Mouse (Mus musculus): Measurements from ENCODE around the gene Setx. TPM values are rescaled to one million over a fixed set of nuclear protein-coding genes. Genes with fewer than 3 reads are reported as not detected.

The Setx gene
- polyA plus RNA-seq, 1 experiment from 2014 or later: 3.3 TPM

DNA sequence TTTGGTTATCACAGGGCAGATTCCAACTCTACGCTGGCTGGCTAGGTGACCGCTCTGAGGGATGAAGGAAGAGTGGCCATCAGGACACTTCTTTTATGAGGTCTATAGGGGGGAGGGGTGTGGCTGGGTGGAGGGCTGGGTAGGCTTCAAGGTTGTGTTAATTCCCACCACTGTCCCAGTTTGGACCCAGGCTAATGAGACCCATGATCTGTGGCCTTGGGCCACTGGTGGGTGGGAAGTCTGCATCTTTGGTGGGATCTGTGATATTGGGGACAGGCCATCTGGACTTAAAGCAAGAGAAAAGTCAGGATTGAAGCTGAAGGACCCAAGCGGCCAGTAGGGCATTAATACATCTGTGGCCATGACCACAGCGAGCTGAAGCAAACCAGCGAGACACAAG is 94.8 kb downstream of the Setx start:
- no peak overlapping the region for H3K27ac ChIP-seq (replicated peaks)
- H3K36me3 ChIP-seq (replicated peaks): no peaks in the 10 kb centered on the region
- ATAC-seq (ENCODE audit: insufficient read depth): no peak
- H3K27me3 ChIP-seq: no peaks in the 10 kb centered on the region
- H3K4me3 ChIP-seq (replicated peaks): no peak overlapping the region
- whole genome bisulfite sequencing (ENCODE audit: insufficient replicate concordance): 75% methylated on average over 5 of the region's 5 CpGs
- no peak overlapping the region for H3K9ac ChIP-seq
- H3K4me2 ChIP-seq: no peak overlapping the region
- H3K4me1 ChIP-seq (replicated peaks): no peaks in the 10 kb centered on the region
- no peaks in the 10 kb centered on the region for H3K9me3 ChIP-seq (replicated peaks)

DNA sequence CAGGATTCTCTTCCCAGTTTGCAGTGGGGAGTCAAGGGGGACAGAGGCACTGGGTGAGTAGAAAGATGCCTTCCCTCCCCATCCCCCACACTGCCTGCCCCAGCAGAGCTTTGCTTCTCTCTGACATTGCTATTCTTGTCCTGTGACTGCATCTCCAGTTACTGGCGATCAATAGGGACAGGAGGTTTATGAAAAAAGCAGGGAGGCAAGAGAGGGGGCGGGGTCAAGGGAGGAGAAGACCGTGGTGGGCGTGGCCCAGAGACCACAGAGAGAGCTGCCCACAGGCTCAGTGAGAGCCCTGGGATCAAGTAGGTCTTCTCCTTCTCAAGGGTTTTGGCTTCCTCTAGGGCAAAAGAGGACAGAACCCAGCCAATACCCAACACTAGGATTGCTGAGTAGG is 98.3 kb downstream of the Setx start:
- 2% methylated on average over 4 of the region's 4 CpGs for WGBS (ENCODE audit: insufficient replicate concordance)
- Histone ChIP-seq H3K27ac (replicated peaks) (no peak overlapping the region), H3K9me3 (replicated peaks) (no peaks in the 10 kb centered on the region), H3K9ac (no peak overlapping the region), H3K4me2 (no peak overlapping the region), H3K4me3 (replicated peaks) (no peak overlapping the region), H3K4me1 (replicated peaks) (no peaks in the 10 kb centered on the region), H3K36me3 (replicated peaks) (no peaks in the 10 kb centered on the region), H3K27me3 (no peaks in the 10 kb centered on the region)
- no peak for ATAC-seq (ENCODE audit: insufficient read depth)

DNA sequence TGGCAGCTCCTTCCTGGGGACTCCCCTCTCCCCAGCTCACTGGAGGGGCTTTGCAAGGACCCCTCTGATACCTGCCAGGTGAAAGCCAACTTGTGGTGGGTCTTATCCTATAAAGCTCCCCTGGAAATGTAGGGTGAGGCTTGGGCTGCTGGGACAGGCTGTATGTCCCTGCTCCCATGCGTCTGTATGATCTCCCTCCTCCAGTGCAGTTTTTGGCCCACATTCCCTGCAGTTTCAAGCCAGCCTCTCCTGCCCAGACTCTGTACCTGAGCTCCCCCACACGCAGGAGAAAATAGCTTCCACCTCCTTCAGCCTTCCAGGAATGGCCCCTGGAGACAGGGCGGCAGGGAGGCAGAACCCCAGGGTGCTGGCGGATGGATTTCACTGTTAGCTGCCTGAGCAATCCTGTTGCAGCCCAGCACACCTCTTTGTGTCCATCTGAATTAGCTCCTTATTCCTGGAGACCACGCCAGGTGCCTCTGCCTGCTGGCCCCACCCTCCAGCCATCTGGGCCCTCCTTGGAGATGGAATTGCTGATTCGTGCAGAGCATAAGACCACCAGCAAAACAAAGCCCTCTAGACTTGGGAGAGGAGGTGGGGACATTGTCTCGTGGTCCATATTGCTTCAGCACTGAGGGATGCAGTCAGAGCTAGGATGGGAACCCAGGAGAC is 99.7 kb downstream of the Setx start:
- H3K27me3 ChIP-seq: no peaks in the 10 kb centered on the region
- no peak overlapping the region for H3K27ac ChIP-seq (replicated peaks)
- no peak overlapping the region for H3K9ac ChIP-seq
- no peak for ATAC-seq (ENCODE audit: insufficient read depth)
- no peaks in the 10 kb centered on the region for H3K9me3 ChIP-seq (replicated peaks)
- WGBS (ENCODE audit: insufficient replicate concordance): 43% methylated on average over 7 of the region's 7 CpGs
- no peaks in the 10 kb centered on the region for H3K36me3 ChIP-seq (replicated peaks)
- H3K4me1 ChIP-seq (replicated peaks): no peaks in the 10 kb centered on the region
- H3K4me2 ChIP-seq: no peak overlapping the region
- H3K4me3 ChIP-seq (replicated peaks): no peak overlapping the region

DNA sequence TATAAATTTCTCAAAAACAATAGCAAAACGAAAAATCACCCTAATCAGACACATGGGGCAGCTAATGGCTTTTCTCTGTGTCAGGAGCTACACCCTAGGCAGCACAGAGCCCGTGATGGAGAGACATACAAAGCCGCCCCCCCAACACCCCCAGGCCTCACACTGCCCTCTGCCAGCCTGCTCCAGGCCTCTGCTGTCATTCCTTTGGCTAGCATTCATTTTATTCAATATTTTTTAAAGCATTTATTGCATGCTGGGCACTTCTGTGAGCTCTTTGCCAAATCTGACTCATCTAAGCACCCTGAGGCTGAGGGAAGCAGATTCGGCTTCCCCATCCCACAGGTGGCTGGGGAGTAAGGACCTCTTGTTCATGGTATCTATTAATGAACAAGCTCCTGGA is 102.7 kb downstream of the Setx start:
- WGBS (ENCODE audit: insufficient replicate concordance): 48% methylated on average over 4 of the region's 4 CpGs
- no peak overlapping the region for H3K9ac ChIP-seq
- H3K9me3 ChIP-seq (replicated peaks): no peaks in the 10 kb centered on the region
- no peaks in the 10 kb centered on the region for H3K36me3 ChIP-seq (replicated peaks)
- H3K4me2 ChIP-seq: no peak overlapping the region
- no peaks in the 10 kb centered on the region; the same call in 1 of the 2 replicates for H3K27me3 ChIP-seq
- no peak for ATAC-seq (ENCODE audit: insufficient read depth)
- no peaks in the 10 kb centered on the region for H3K4me1 ChIP-seq (replicated peaks)
- no peak overlapping the region for H3K27ac ChIP-seq (replicated peaks)
- no peak overlapping the region for H3K4me3 ChIP-seq (replicated peaks)

DNA sequence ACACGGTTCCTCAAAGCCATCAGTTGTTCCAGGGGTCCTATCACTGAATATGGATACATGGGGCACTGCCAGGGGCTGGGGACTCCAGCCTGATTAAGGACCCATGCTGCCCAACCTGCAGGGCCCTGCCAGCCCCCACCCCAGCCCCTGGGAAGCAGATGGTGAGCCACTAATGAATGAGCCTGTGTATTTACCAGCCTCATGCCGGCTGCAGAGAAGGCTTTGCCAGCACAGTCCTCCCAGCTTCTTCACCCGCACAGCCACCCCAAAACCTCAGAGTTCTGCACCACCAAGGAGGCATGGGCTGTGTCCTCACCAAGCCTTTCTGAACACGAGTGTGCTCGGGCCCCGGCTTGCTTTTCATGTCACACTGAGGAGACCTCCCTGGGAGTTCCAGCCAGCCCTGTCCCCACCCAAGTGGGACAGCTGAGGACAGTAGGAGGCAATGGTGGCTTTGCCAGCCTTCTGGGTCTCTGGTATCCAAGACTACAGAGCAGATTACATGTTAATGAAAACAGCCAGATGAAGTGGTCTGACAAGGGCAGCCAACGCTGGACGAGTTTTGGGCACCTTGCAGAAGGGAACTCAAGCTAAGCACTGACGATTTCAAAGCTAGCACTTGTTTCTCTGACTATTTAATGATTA is 106.3 kb downstream of the Setx start:
- WGBS (ENCODE audit: insufficient replicate concordance): 48% methylated on average over 9 of the region's 9 CpGs
- Histone ChIP-seq H3K27me3 (no peaks in the 10 kb centered on the region; the same call in 1 of the 2 replicates), H3K4me2 (no peak overlapping the region), H3K9me3 (replicated peaks) (no peaks in the 10 kb centered on the region), H3K9ac (no peak overlapping the region), H3K4me1 (replicated peaks) (no peaks in the 10 kb centered on the region), H3K27ac (replicated peaks) (no peak overlapping the region), H3K36me3 (replicated peaks) (no peaks in the 10 kb centered on the region), H3K4me3 (replicated peaks) (no peak overlapping the region)
- ATAC-seq (ENCODE audit: insufficient read depth): no peak

Other genes starting within 250 kb of the Setx start
- not detected in 2 replicates for gene Barhl1, start 207.5 kb upstream of the Setx start, polyA plus RNA-seq (2015; fragmentation: Nextera tagmentation; extraction: Ambion mirVana)
- gene Cfap77, start 69.1 kb upstream of the Setx start, polyA plus RNA-seq (2015; fragmentation: Nextera tagmentation; extraction: Ambion mirVana): 0.20 TPM in 1 of 2 replicates, not detected in the other
- 4.0 and 4.8 TPM in 2 replicates for gene Ttf1, start 63.9 kb upstream of the Setx start, polyA plus RNA-seq (2015; fragmentation: Nextera tagmentation; extraction: Ambion mirVana)
- 0.15 and 0.28 TPM in 2 replicates for gene Ntng2, start 128.8 kb downstream of the Setx start, polyA plus RNA-seq (2015; fragmentation: Nextera tagmentation; extraction: Ambion mirVana)
- gene Med27, start 222.6 kb downstream of the Setx start, polyA plus RNA-seq (2015; fragmentation: Nextera tagmentation; extraction: Ambion mirVana): 16.8 and 16.9 TPM in 2 replicates

Data from liver, embryonic 15.5 days (tissue).